Mouse (Mus musculus): ENCODE data around the gene Prrx1. TPM values are rescaled to one million over a fixed set of nuclear protein-coding genes. Genes with fewer than 3 reads are reported as not detected.

The Prrx1 gene
- total RNA-seq, 1 experiment, result 1.1 TPM

DNA sequence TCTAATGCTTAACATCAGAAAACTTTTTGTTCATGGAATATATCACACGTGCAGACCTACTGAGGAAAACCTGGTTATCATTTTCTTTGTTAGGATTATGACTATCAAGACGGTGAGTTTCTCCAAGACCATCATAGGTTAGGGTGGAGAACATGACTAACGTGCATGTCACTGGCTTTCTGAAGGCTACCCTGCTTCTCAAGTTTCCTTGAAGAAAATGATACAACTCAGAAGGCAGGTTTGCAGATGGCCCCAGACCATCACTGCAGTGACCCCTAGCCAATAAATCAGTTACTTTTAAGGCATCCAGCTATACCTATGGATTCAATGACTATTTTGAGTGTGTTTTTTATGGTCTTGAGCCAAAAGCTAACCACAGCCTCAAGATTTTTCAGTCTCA lies 38.6 kb downstream of the Prrx1 start:
- DNase-seq (ENCODE audit: low read depth, low spot score), result no peak
- TF ChIP-seq MAFK (IDR thresholded peaks at IDR 0.05; ENCODE audit: insufficient read depth, low read depth, low read length) (no peak), CHD2 (IDR thresholded peaks at IDR 0.05; ENCODE audit: low read depth, low read length) (no peak), ZC3H11A (IDR thresholded peaks at IDR 0.05; ENCODE audit: borderline replicate concordance, low read depth, low read length) (no peak), ZNF384 (IDR thresholded peaks at IDR 0.05; ENCODE audit: low read depth, low read length) (no peak), HCFC1 (IDR thresholded peaks at IDR 0.05; ENCODE audit: borderline replicate concordance, insufficient read depth, low read length) (no peak)
- no peak overlapping the region for H3K27ac ChIP-seq (ENCODE audit: insufficient read depth, low read depth, low read length, poor library complexity, severe bottlenecking)
- no peak overlapping the region for H3K4me3 ChIP-seq (ENCODE audit: insufficient read depth in 1 of 2, low read depth in 1 of 2, low read length in 2 of 2, poor library complexity in 1 of 2, severe bottlenecking in 1 of 2)
- H3K9ac ChIP-seq (ENCODE audit: insufficient read depth, low read depth, low read length, poor library complexity, severe bottlenecking), result no peak overlapping the region
- in situ Hi-C loops (cut with MboI; ENCODE audit: low sequenced_read_pairs in 2 of 2, unreplicated experiment in 2 of 2), result no loop called here
- H3K9me3 ChIP-seq (ENCODE audit: control insufficient read depth, insufficient read depth, low read depth, low read length), result no peaks in the 10 kb centered on the region
- no peaks in the 10 kb centered on the region for H3K36me3 ChIP-seq (ENCODE audit: control insufficient read depth, insufficient read depth, low read length, poor library complexity, severe bottlenecking)
- H3K4me1 ChIP-seq (ENCODE audit: control insufficient read depth in 2 of 2, insufficient read depth in 2 of 2, low read length in 2 of 2, poor library complexity in 1 of 2), result no peaks in the 10 kb centered on the region

GRCm38 (mm10) chr1:163273132-163273531 lies 40.4 kb downstream of the Prrx1 start:
- Histone ChIP-seq H3K4me1 (ENCODE audit: control insufficient read depth in 2 of 2, insufficient read depth in 2 of 2, low read length in 2 of 2, poor library complexity in 1 of 2) (no peaks in the 10 kb centered on the region), H3K9ac (ENCODE audit: insufficient read depth, low read depth, low read length, poor library complexity, severe bottlenecking) (no peak overlapping the region), H3K27ac (ENCODE audit: insufficient read depth, low read depth, low read length, poor library complexity, severe bottlenecking) (no peak overlapping the region), H3K9me3 (ENCODE audit: control insufficient read depth, insufficient read depth, low read depth, low read length) (no peaks in the 10 kb centered on the region), H3K36me3 (ENCODE audit: control insufficient read depth, insufficient read depth, low read length, poor library complexity, severe bottlenecking) (no peaks in the 10 kb centered on the region), H3K4me3 (ENCODE audit: insufficient read depth in 1 of 2, low read depth in 1 of 2, low read length in 2 of 2, poor library complexity in 1 of 2, severe bottlenecking in 1 of 2) (no peak overlapping the region)
- in situ Hi-C loops (cut with MboI; ENCODE audit: low sequenced_read_pairs in 2 of 2, unreplicated experiment in 2 of 2), result no loop called here
- TF ChIP-seq HCFC1 (IDR thresholded peaks at IDR 0.05; ENCODE audit: borderline replicate concordance, insufficient read depth, low read length) (no peak), MAFK (IDR thresholded peaks at IDR 0.05; ENCODE audit: insufficient read depth, low read depth, low read length) (no peak), ZNF384 (IDR thresholded peaks at IDR 0.05; ENCODE audit: low read depth, low read length) (no peak), ZC3H11A (IDR thresholded peaks at IDR 0.05; ENCODE audit: borderline replicate concordance, low read depth, low read length) (no peak), CHD2 (IDR thresholded peaks at IDR 0.05; ENCODE audit: low read depth, low read length) (no peak)
- no peak for DNase-seq (ENCODE audit: low read depth, low spot score)

DNA sequence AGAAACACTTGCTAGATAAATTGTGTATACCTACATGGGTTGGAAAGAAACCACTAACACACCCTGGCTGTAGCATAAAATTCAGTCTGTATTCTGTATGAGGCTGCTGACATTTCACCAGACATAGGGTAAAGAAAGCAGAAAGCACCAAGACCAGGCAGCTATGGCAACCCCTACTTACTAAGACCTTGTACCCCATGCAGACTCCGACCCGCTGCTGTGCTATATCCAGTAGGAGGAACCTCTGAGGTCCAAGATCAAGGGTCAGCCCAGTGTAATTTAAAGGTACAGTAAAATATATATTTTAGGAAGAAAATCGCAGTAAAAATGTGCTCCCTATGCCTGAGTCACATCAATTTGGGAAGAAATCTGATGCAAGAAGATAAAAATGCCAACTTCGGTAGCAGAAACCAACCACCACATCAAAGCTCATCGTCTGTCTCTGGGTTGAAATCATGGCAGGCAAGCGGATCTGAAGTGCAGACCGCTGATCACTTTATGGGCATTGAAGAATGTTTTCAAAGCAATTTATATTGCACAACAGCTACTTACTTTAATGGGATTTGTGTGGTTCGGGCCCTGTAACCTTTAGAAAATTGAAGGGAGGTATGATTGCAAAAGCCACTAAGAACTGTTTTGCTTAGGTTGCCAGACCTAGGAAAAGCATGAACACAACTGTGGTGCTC lies 46.5 kb downstream of the Prrx1 start:
- no peaks in the 10 kb centered on the region for H3K36me3 ChIP-seq (ENCODE audit: control insufficient read depth, insufficient read depth, low read length, poor library complexity, severe bottlenecking)
- DNase-seq (ENCODE audit: low read depth, low spot score), result no peak
- no peaks in the 10 kb centered on the region for H3K9me3 ChIP-seq (ENCODE audit: control insufficient read depth, insufficient read depth, low read depth, low read length)
- no peaks in the 10 kb centered on the region for H3K4me1 ChIP-seq (ENCODE audit: control insufficient read depth in 2 of 2, insufficient read depth in 2 of 2, low read length in 2 of 2, poor library complexity in 1 of 2)
- no peak overlapping the region for H3K9ac ChIP-seq (ENCODE audit: insufficient read depth, low read depth, low read length, poor library complexity, severe bottlenecking)
- no peak overlapping the region for H3K27ac ChIP-seq (ENCODE audit: insufficient read depth, low read depth, low read length, poor library complexity, severe bottlenecking)
- no peak overlapping the region for H3K4me3 ChIP-seq (ENCODE audit: insufficient read depth in 1 of 2, low read depth in 1 of 2, low read length in 2 of 2, poor library complexity in 1 of 2, severe bottlenecking in 1 of 2)
- no peak for TF ChIP-seq MAFK (IDR thresholded peaks at IDR 0.05; ENCODE audit: insufficient read depth, low read depth, low read length)
- TF ChIP-seq HCFC1 (IDR thresholded peaks at IDR 0.05; ENCODE audit: borderline replicate concordance, insufficient read depth, low read length), result no peak
- no peak for TF ChIP-seq ZC3H11A (IDR thresholded peaks at IDR 0.05; ENCODE audit: borderline replicate concordance, low read depth, low read length)
- TF ChIP-seq CHD2 (IDR thresholded peaks at IDR 0.05; ENCODE audit: low read depth, low read length), result no peak
- in situ Hi-C loops (cut with MboI; ENCODE audit: low sequenced_read_pairs in 2 of 2, unreplicated experiment in 2 of 2), result no loop called here

DNA sequence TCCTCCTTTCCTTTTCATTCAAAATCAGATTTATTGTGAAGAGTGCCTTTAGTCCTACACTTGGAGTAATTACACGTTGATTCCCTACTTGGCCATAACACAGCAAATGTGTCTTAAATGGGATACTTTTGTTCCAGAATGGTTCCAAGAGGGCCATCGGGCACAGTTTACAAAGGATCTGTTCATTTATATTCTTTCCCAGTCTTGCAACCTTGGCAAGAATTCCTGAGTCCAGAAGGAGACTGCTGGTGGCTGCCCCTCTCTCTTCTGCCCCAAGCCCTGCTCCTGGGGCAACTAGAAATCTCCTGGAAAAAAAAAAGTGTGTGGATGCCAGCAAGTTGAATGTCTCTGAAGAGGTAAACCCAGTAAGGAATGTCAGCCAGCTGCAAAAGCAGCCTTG lies 56.2 kb downstream of the Prrx1 start:
- in situ Hi-C loops (cut with MboI; ENCODE audit: low sequenced_read_pairs in 2 of 2, unreplicated experiment in 2 of 2), result no loop called here
- no peak overlapping the region for H3K4me3 ChIP-seq (ENCODE audit: insufficient read depth in 1 of 2, low read depth in 1 of 2, low read length in 2 of 2, poor library complexity in 1 of 2, severe bottlenecking in 1 of 2)
- no peak for TF ChIP-seq CHD2 (IDR thresholded peaks at IDR 0.05; ENCODE audit: low read depth, low read length)
- TF ChIP-seq MAFK (IDR thresholded peaks at IDR 0.05; ENCODE audit: insufficient read depth, low read depth, low read length), result no peak
- no peak for TF ChIP-seq HCFC1 (IDR thresholded peaks at IDR 0.05; ENCODE audit: borderline replicate concordance, insufficient read depth, low read length)
- no peak for TF ChIP-seq ZNF384 (IDR thresholded peaks at IDR 0.05; ENCODE audit: low read depth, low read length)
- TF ChIP-seq ZC3H11A (IDR thresholded peaks at IDR 0.05; ENCODE audit: borderline replicate concordance, low read depth, low read length), result no peak
- H3K9ac ChIP-seq (ENCODE audit: insufficient read depth, low read depth, low read length, poor library complexity, severe bottlenecking), result no peak overlapping the region
- no peaks in the 10 kb centered on the region for H3K4me1 ChIP-seq (ENCODE audit: control insufficient read depth in 2 of 2, insufficient read depth in 2 of 2, low read length in 2 of 2, poor library complexity in 1 of 2)
- no peak for DNase-seq (ENCODE audit: low read depth, low spot score)
- H3K36me3 ChIP-seq (ENCODE audit: control insufficient read depth, insufficient read depth, low read length, poor library complexity, severe bottlenecking), result no peaks in the 10 kb centered on the region
- no peaks in the 10 kb centered on the region for H3K9me3 ChIP-seq (ENCODE audit: control insufficient read depth, insufficient read depth, low read depth, low read length)
- H3K27ac ChIP-seq (ENCODE audit: insufficient read depth, low read depth, low read length, poor library complexity, severe bottlenecking), result no peak overlapping the region

All from ES-E14 (cell line).